Mouse (Mus musculus) embryonic fibroblast, embryonic 13.5 days (primary cell): ENCODE measurements around the gene Hivep2.

Experiments
- CTCF ChIP-seq: IDR thresholded peaks from 2 replicates; pipeline ENCODE4 v1.5.1; 2011; ENCODE audit warnings: mild to moderate bottlenecking, control low read depth, low read length, moderate library complexity, borderline replicate concordance; ENCODE audit not compliant: insufficient read depth
- POLR2A ChIP-seq: IDR thresholded peaks from 2 replicates; pipeline ENCODE4 v1.6.1; 2011; ENCODE audit warnings: low read depth, mild to moderate bottlenecking, control low read depth, low read length, moderate library complexity

DNA sequence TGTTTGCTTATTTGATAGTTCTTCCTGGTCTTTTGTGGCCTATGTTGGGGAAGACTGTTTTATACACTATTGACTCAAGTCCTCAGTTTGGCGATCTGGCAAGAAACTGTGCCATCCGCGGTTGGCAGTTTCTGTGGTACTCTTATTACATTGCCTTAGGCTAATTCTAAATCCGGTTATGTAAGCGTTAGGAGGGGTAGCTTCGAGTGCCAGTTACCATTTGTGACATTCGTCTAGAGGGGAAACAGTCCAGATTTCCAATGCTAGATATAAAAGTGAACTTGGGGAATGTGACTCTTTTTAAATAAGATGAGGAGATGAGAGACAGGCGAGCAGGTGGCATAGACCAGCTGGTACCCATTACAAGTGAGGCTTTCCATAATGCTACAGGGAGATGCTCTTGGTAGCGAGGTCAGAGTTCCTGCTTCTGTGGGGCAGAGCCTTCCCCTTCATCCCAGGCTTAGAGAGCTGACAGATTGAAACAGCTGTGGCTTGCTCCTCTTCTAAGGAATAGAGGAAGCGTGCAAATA, 83.1 kb downstream of the Hivep2 start:
- TF ChIP-seq POLR2A (no peak), CTCF (no peak)
